Mouse (Mus musculus): ENCODE results near the gene Ptpre.

DNA sequence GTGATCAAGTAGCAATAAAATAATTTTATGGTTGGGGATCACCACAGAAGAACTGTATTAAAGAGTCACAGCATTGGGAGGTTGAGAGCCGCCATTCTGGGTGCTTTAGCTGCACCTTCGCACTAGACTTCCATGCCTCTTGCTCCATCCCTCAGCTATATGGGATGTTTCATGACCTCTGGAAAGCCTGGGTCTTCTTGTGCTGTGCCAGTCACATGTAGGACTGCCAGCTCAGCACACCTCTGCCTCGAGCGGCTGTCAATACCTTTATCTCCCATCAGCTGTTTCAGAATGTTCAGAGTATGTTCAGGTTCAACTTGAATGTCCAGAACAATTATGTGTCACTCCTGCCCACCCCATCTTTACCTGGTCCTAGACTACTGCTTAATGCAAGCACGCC is 154.7 kb downstream of the Ptpre start:
- TF ChIP-seq POLR2A (IDR thresholded peaks at IDR 0.05; ENCODE audit: borderline replicate concordance, extremely low read depth, insufficient read depth, insufficient read length, poor library complexity, severe bottlenecking) (no peak), CTCF (IDR thresholded peaks at IDR 0.05; ENCODE audit: borderline replicate concordance, extremely low read depth, insufficient read depth, insufficient read length) (no peak)

Measured in brain, embryonic 14.5 days (tissue).